Comparison of ENCODE assay signal across 11 mouse cellular contexts in genomic region chr12:109754986-109755385, GRCm38 (mm10).
"Had no signal": no experiment of that assay in that cellular context is flagged by ENCODE, and none has a peak within 500 bp of the region (broad histone marks: within the 10 kb centered on the region; RNA-seq: fewer than 3 reads in every experiment).

No protein-coding gene starts in this region.

- DNase-seq: gastrocnemius, postnatal 14 days; heart, adult 18-20 months; heart, postnatal 10 days; kidney, adult 11 months; kidney, adult 2 months; kidney, adult 9 months; kidney, postnatal 14 days; kidney, postnatal 36 days; layer of hippocampus, adult 9-11 months; layer of hippocampus, postnatal 36 days; left cerebral cortex, postnatal 4 days had no signal
